Mouse (Mus musculus) frontal cortex, postnatal 36 days (tissue): ENCODE results near the gene Gbx1.

Experiments used
- DNase-seq, 2 experiments: peaks; one replicate each; pipeline ENCODE4 v3.0.0; 2022; ENCODE audit warnings: low spot score in 2 of 2

The Gbx1 gene

DNA sequence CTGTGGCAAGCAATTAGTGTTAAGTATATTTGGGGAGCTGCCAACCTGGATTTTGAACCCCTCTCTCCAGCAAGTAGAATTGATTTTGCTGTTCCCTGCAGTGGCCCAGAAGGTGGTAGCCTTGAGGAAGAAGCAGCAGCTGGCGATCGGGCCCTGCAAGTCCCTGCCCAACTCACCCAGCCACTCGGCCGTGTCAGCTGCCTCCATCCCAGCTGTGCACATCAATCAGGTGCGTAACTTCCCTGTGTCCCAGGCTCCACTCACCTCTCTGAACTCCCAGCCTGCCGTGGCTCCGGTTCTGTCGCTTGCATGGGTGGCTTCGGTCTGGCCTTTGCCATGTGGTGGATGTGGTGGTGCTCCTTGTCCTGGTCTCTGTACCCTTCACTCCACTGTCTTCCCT is 49.1 kb downstream of the Gbx1 start:
- no peak for DNase-seq

DNA sequence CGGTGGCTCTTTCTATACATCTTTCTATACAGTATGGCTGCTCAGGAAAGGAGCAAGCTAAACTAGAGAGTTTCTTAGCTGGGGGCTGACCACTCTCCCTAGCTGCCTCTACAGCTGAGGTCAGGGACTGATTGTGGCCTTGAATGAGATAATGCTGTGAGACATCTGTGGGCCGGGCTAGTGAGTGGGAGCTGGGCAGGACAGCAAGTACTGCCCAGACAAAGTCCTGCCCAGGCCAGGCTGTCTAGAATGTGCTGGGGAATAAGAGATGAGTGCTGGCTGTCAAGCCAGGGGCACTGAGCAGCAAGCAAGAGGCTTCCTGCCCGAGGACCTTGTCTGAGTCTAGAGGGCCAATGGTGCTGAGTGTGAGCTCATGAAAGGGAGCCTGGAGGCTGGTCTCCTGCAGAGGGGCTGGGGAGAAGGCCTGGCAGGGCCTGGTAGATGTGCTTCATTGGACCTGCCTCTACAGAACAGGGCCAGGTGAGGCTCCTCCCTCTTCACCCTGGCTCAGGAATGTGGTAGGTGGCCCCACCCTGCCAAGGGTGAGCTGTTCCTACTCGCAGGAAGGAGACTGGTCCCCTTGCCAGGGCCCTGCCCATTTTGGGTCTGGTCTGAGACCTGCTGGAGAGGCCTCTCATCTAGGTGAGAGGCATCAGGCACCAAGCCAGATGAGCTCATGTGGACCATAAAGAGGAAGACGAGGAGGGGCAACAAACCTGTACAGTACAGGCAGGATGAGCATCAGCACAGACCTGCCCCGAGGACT is 51.3 kb downstream of the Gbx1 start:
- DNase-seq: no peak

DNA sequence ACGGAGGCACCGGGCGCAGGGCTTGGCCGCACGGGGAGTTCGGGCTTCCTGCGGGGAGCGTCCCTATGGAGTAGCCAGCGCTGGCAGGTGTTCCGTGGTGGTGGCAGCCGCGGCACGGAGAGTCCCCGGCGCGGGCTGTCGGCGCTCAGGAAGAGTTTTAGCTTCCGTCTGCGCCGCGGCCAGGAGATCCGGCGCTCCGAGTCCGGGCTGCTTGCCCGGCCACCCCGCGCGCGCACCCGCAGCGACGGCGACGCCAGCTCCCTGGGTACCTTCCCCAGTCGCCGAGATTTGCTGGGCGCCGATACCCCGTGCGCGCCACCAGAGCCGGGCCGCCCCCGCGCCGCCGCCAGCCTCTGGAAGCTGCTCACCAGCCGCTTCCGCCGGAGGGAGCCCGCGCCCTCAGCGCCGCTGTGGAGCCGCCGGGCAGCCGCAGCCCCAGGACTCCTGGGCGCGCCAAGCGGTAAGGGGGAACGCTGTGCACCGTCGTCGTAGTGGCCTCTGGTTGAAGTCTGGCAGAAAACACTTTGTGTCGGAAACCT is 52.2 kb downstream of the Gbx1 start:
- DNase-seq: peak; percentile 73 to 75

DNA sequence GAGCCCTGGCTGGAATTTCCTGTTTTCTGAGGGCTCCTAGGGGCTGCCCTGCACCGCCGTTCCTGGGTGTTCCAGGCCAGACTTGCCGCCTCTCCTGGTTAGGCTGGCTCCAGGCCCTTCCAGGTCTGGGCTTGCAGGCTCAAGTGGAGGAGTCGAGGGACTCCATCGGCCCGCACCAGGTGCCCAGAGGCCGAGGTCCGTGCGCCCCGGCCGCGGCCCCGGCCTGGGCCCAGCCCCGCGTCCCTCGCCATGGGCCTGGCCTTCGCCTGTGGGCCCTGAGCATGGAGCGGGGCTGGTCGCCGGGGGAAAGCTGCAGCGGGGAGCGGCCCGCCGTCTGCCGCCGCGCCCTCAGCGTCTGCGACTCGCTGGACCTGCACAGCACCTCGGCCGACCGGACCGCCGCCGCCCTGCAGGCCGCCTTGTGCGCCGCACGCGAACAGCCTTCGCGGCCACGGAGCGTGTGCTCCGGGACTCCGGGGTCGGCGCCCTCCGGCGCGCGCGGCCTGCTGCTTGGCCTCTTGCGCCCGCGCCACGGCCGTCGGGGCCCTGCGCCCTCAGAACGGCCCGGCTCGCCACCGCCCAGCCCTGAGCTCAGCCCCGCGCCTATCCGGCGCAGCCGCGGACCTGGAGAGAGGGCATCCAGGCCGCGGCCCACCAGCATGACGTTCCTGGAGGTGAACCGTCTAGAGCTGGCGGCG is 52.8 kb downstream of the Gbx1 start:
- no peak for DNase-seq

DNA sequence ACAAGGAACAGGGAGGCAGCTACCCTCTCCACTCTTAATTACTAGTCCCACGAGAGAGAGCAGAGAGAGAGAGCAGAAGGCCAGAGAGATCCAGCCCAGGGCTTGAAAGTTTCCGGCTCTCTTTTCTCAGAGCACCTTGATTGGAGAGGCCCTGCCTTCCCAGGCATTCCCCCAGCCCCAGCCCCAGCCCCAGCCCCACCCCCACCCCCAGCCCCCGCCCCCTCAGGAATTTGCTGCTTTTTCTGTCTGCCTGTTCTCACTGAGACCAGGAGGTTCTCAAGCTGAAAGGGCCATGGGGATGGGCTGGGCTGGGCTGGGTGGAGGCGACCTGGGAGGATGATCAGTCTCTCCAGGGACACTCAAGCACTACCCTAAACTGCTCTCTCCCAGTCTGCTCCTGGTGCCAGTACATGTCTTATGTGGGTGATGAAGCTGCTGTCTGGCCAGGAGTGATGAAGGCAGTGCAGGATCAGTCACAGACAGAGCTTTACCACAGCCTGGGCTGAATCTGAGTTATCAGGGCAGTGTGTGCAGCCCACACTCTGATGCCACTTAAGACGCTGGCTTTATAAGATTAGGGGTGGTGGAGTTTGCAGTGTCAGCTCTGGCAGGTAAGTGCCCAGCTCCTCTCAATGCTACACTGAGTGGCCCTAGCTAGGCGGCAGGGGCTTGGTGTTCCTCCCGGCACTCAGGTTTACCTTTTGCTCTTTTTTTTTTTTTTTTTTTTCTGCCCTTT is 54.0 kb downstream of the Gbx1 start:
- DNase-seq: no peak

DNA sequence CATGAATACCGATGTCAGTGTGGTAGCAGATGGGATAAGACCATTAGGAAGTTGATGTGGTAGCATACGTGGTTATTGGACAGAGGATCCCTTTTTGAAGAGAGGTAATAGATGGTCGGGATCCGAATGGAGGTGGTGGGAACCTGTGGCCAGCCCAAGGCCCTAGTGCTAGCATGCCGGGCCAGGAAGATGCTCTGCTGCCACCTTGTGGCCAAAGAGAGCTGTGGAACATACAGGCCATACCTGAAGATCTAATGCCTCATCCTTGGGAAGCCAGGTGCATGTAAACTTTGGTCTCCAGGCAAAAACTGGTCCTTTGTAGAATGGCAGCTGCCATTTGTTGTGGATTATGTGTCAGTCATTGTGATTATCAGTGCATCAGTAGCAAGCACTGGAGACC is 56.4 kb downstream of the Gbx1 start:
- peak; percentile 68 to 77 for DNase-seq

DNA sequence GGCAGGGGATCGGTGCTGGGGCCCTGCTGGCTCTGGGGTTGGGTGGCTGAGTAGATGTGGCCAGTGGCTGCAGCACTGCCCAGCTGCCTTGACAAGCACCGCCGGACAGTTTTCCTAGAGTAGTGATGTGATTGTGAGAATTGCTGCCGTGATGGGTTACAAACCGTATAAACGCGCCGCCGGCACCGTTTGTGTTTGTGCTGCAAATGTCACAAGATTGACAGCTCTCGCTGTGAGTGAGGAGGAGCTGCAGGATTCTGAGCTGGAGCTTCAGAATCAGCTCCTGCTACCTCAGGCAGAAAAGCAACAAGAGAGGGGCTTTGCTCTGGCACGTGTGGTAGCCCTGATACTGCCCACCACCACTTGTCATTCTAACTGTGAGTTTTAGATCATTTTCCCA is 60.2 kb downstream of the Gbx1 start:
- no peak for DNase-seq

DNA sequence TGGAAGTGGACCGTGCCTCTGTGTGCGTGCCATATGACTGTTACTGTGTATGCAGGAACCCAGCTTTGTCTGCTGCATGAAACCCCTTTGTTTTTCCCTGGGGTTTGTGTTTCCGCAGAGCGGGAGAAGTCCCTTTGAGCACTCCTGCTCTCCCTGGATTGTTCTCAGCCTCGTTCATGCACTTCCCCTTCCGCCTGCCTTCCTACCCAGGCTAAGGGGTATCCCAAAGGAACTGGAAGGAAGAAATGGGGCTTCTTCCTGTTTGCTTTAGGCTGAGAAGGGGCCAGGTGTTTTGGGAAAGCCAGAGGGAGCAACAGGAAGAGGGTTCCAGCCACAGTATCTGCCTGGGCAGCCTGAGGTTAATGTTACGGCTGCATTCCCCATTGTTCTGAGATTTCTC is 71.4 kb downstream of the Gbx1 start:
- DNase-seq: no peak

DNA sequence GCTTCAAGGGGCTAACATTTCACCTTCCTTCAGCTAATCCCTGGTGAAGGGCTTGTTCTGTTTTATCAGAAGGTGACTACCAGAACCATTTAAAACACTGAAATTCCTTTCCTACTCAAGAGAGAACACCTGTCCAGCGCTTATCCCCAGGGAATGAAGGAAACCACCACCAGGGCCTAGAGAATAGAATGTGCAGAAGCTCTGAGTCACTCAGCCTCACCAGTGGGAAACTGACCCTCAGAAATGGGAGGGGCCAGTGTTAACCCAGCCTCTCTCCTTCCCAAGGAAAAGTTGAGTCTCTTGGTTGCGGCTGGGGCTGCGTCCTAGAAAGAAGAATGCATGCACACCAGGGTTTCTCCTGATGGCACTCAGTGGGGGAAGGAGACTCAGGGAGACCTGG is 71.9 kb downstream of the Gbx1 start:
- DNase-seq: no peak

DNA sequence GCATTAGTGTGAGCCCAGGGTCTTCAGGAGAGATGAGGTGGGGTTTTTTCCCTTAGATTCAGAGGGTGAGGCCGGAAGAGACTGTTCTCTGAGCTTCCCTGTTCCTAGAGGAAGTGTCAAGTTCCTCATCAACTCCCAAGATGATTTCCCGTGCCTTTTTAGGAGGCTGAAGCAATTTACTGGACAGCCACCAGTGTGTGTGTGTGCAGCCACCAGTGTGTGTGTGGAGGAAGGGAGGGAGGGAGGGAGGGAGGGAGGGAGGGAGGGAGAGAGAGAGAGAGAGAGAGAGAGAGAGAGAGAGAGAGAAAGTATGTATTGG is 73.1 kb downstream of the Gbx1 start:
- DNase-seq: no peak

DNA sequence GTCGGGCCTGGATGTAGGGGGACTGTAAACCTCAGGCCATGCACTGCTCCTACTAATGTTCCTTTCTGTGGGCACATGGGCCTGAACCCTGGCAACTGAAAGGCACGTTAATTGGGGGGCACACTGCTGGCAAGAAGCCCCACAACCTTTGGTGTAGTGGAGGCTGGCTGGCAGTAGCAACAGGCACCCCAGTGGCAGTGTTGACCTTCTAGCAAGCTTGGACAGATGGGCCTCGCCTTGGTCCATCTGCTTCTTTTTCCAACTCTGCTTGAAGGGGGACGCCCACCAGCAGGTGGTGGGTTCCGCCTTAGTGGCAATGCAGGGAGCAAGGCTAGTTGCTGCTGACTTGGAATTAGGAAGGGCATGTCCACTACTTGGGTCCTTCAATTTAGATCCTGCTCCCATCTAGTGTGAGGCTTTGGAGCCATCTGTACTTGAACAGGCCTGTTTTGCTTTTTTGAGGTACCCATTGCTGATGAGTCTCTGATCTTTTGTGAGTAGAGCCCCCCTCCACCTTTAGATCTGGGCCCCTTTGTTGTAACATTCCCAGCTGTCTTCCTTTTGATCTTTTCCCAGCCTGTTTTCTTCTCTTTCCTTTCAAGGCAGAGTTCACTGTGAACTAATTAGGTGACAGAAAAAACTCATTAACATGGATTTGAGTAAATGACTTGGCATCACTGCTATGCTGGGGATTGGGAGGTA is 73.6 kb downstream of the Gbx1 start:
- DNase-seq: peak in 1 of 2 experiments; percentile 34
